Mouse (Mus musculus) liver, embryonic 14.5 days (tissue): ENCODE results near the gene Slc22a13. TPM values are rescaled to one million over a fixed set of nuclear protein-coding genes. Genes with fewer than 3 reads are reported as not detected.

Experiments used
- ATAC-seq: fragments of 200-750 bp; cut with Nextera tagmentation; 2 replicates; pipeline ENCODE4 v1.8.0; 2017; ENCODE audit warnings: moderate number of reproducible peaks, mild to moderate bottlenecking, moderate library complexity; ENCODE audit not compliant: insufficient read depth
- DNase-seq, 3 experiments: peaks; one replicate each; pipeline ENCODE4 v3.0.0-alpha.2; 2012 to 2013; ENCODE audit warnings: low read depth in 3 of 3, low spot score in 3 of 3
- H3K27ac ChIP-seq: fragments of 300-500 bp; sonication (generic); 2 replicates; pipeline ENCODE4 v1.5.1; 2014; ENCODE audit warnings: moderate library complexity, mild to moderate bottlenecking, control low read depth, inconsistent platforms
- H3K27me3 ChIP-seq: fragments of 300-500 bp; sonication (generic); 2 replicates; pipeline ENCODE4 v1.6.1; 2014; ENCODE audit warnings: mild to moderate bottlenecking, low read length, moderate library complexity; ENCODE audit not compliant: control insufficient read depth, insufficient read depth
- H3K36me3 ChIP-seq: fragments of 300-500 bp; sonication (generic); replicated peaks from 2 replicates; pipeline ENCODE4 v1.6.1; 2014; ENCODE audit warnings: low read depth; ENCODE audit not compliant: control insufficient read depth, insufficient read depth
- H3K4me1 ChIP-seq, 2 experiments: fragments of 200-500 bp in 1 of 2; fragments of 300-500 bp in 1 of 2; sonication (generic) in 1 of 2; replicated peaks; 2 replicates each; pipeline ENCODE4 v1.6.1; 2012 to 2014; ENCODE audit warnings: antibody characterized with exemption in 1 of 2, inconsistent platforms in 1 of 2, low read length in 1 of 2; ENCODE audit not compliant: control insufficient read depth in 2 of 2, insufficient read depth in 2 of 2
- H3K4me2 ChIP-seq: fragments of 300-500 bp; sonication (generic); 2 replicates; pipeline ENCODE4 v1.6.1; 2014; ENCODE audit warnings: low read depth, mild to moderate bottlenecking, control low read depth, moderate library complexity
- H3K4me3 ChIP-seq, 2 experiments: fragments of 200-500 bp in 1 of 2; fragments of 300-500 bp in 1 of 2; sonication (generic) in 1 of 2; 2 replicates each; pipeline ENCODE4 v1.5.1; 2012 to 2014; ENCODE audit warnings: low read depth in 2 of 2, low read length in 2 of 2, mild to moderate bottlenecking in 2 of 2, control low read depth in 1 of 2, inconsistent platforms in 1 of 2, moderate library complexity in 1 of 2; ENCODE audit not compliant: insufficient read depth in 1 of 2
- H3K9ac ChIP-seq: fragments of 300-500 bp; sonication (generic); replicated peaks from 2 replicates; pipeline ENCODE4 v1.6.1; 2014; ENCODE audit warnings: mild to moderate bottlenecking, control low read depth, moderate library complexity
- H3K9me3 ChIP-seq: fragments of 300-500 bp; sonication (generic); 2 replicates; pipeline ENCODE4 v1.6.1; 2016; ENCODE audit warnings: low read length, mixed read lengths; ENCODE audit not compliant: control insufficient read depth
- CTCF ChIP-seq: IDR thresholded peaks from 2 replicates; pipeline ENCODE4 v1.5.1; 2016; ENCODE audit warnings: antibody characterized with exemption, low read depth, control low read depth
- EP300 ChIP-seq: IDR thresholded peaks from 2 replicates; pipeline ENCODE4 v1.6.1; 2016; ENCODE audit warnings: antibody characterized with exemption, low read depth
- whole genome bisulfite sequencing: fragments of 180-500 bp; shearing (Covaris S2); extraction: QIAGEN DNeasy Blood & Tissue Kit; methylation state at CpG from one replicate; pipeline ENCODE4 v1.1.7; 2014; ENCODE audit not compliant: insufficient replicate concordance; 5-methylcytosine and 5-hydroxymethylcytosine counted together
- polyA plus RNA-seq, 2 experiments: library from polyadenylated mRNA; depleted of rRNA in 1 of 2; stranded (reverse) in 1 of 2; unstranded in 1 of 2; fragments of >200 nt; fragmentation: Nextera tagmentation in 1 of 2; extraction: Ambion mirVana in 1 of 2; gene quantifications; 2 replicates each; pipeline versions ENCODE4 v1.2.1 to v1.2.3; 2012 to 2014

Slc22a13 gene
- polyA plus RNA-seq, 2 experiments = 0.02 TPM; not detected in 1

GRCm38 (mm10) chr9:119247996-119248395 is 39.1 kb upstream of the Slc22a13 start:
- no peaks in the 10 kb centered on the region for H3K27me3 ChIP-seq
- no peak overlapping the region for H3K27ac ChIP-seq
- 48% methylated on average over 5 of the region's 5 CpGs for WGBS
- no peak for ATAC-seq
- no peaks in the 10 kb centered on the region for H3K4me1 ChIP-seq
- H3K4me3 ChIP-seq = no peak overlapping the region
- H3K9me3 ChIP-seq = no peaks in the 10 kb centered on the region
- DNase-seq = no peak
- H3K9ac ChIP-seq = no peak overlapping the region
- peaks cover 3% of the 10 kb centered on the region for H3K36me3 ChIP-seq
- no peak overlapping the region for H3K4me2 ChIP-seq
- TF ChIP-seq EP300 (no peak), CTCF (no peak)

GRCm38 (mm10) chr9:119246826-119247225 is 37.9 kb upstream of the Slc22a13 start:
- TF ChIP-seq CTCF = no peak
- TF ChIP-seq EP300 = no peak
- WGBS = 80% methylated on average over 5 of the region's 5 CpGs
- no peak overlapping the region for H3K27ac ChIP-seq
- DNase-seq (no peak), ATAC-seq (no peak)
- no peak overlapping the region for H3K4me2 ChIP-seq
- H3K4me3 ChIP-seq = no peak overlapping the region
- peaks cover 3% of the 10 kb centered on the region for H3K36me3 ChIP-seq
- no peak overlapping the region for H3K9ac ChIP-seq
- no peaks in the 10 kb centered on the region for H3K9me3 ChIP-seq
- no peaks in the 10 kb centered on the region for H3K4me1 ChIP-seq
- H3K27me3 ChIP-seq = no peaks in the 10 kb centered on the region

- WGBS = 74% methylated on average over 3 of the region's 3 CpGs
- Histone ChIP-seq H3K27ac (no peak overlapping the region), H3K4me2 (no peak overlapping the region), H3K4me3 (no peak overlapping the region), H3K9ac (no peak overlapping the region), H3K27me3 (no peaks in the 10 kb centered on the region), H3K9me3 (no peaks in the 10 kb centered on the region), H3K4me1 (no peaks in the 10 kb centered on the region), H3K36me3 (peaks cover 5% of the 10 kb centered on the region)
- ATAC-seq (no peak), DNase-seq (no peak)
- TF ChIP-seq CTCF (no peak), EP300 (no peak)
Measured at GRCm38 (mm10) chr9:119243981-119244380, 35.1 kb upstream of the Slc22a13 start.

GRCm38 (mm10) chr9:119241169-119241865 is 32.4 kb upstream of the Slc22a13 start:
- no peak for DNase-seq

GRCm38 (mm10) chr9:119240286-119240997 is 31.5 kb upstream of the Slc22a13 start:
- DNase-seq = no peak
- Histone ChIP-seq H3K9me3 (no peaks in the 10 kb centered on the region), H3K9ac (no peak overlapping the region), H3K4me3 (no peak overlapping the region), H3K27ac (no peak overlapping the region), H3K27me3 (no peaks in the 10 kb centered on the region), H3K4me2 (no peak overlapping the region), H3K4me1 (no peaks in the 10 kb centered on the region), H3K36me3 (peaks cover 5% of the 10 kb centered on the region)
- ATAC-seq = no peak
- TF ChIP-seq EP300 = no peak
- TF ChIP-seq CTCF = no peak
- 79% methylated on average over 10 of the region's 10 CpGs for WGBS

More at GRCm38 (mm10) chr9:119241169-119241865, 32.4 kb upstream of the Slc22a13 start:
- H3K36me3 ChIP-seq = peaks cover 5% of the 10 kb centered on the region
- no peaks in the 10 kb centered on the region for H3K9me3 ChIP-seq
- H3K4me3 ChIP-seq = no peak overlapping the region
- H3K9ac ChIP-seq = no peak overlapping the region
- H3K27me3 ChIP-seq = no peaks in the 10 kb centered on the region
- no peak for ATAC-seq
- no peak for TF ChIP-seq CTCF
- TF ChIP-seq EP300 = no peak
- WGBS = 73% methylated on average over 11 of the region's 11 CpGs
- H3K27ac ChIP-seq = no peak overlapping the region
- H3K4me2 ChIP-seq = no peak overlapping the region
- no peaks in the 10 kb centered on the region for H3K4me1 ChIP-seq
